Mouse (Mus musculus) brain, embryonic 18.5 days (tissue): ENCODE results near the gene Asb2.
A peak's percentile ranks its signal among the peaks of the same experiment; 100 is the strongest.

Source experiments
- DNase-seq: peaks from one replicate; pipeline ENCODE4 v3.0.0-alpha.2; 2012; ENCODE audit warnings: low read depth, low spot score

Asb2 gene

DNA sequence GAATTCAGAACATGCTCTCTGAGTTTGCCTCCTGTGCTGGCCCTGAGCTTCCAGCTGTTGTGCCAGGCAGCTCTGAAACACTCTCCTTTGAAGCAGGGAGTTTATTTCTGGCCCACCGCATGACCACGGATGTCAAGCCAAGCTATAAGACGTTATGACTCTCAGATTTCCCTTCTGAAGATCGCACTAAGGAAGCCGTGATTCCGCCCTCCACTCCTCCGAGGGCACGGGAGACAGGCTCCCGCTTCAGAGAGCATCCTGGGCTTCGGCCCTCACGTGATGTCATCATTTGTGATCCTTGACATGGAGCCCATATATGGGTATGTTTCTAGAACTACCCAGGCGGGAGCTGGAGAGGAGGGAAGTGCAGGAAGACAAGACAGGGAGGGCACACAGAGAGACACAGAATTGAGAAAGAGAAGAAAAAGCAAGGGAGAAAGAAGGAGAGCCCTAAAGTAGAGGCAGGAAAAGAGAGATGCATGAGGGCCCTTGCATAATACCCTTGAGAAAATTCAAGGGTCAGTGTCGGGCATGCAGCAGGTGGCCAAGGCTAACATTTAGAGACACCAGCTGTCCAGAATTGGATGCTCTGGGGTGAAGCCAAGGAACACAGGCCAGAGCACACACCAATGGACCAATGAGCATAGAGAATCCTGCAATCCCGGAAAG, at the start of gene Asb2:
Asb2 (minus strand) TSS at position 256 of the 669 bp plus-strand sequence.
- no peak for DNase-seq

GRCm38 (mm10) chr12:103404131-103404530, 48.3 kb upstream of the Asb2 start:
- DNase-seq, result no peak

- no peak for DNase-seq
Observed at GRCm38 (mm10) chr12:103396751-103397150, 41.0 kb upstream of the Asb2 start.

DNA sequence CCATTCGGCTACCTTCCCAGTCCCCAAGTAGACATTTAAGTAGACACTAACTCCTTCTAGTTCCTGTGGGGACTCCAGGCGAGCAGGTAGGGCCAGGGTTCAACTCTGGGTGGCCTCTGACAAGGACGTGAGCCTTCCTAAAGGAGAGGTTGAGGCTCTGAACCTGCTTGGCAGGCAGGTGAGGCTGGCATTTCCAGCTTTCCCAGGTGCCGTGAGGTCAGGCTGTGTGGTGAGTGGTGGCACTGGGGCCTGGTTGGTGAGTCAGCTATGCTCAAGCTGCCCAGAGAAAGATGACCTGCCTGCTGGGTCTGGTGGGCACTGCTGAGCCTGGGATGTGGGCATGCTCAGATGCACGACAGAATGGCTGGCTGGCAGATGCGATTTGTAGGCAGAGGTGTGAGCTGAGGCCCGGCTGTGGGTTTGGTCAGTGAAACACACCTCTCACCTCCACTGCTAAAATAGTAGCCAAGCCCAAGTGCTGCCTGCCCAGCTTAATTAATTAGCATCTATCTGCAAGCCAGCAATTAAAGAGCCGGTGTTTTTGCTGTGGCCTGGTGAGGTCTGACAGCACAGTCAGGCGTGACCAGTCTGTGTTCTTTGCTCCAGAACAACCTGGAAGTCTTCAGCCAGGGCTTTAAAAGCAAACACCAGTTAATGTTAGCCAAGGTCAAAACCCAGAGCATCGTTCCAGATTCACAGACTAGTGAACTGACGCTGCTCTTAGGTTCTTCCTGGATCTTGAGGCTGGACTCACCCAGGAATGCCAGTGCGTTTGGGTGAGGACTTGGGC, 39.9 kb upstream of the Asb2 start:
- no peak for DNase-seq

GRCm38 (mm10) chr12:103393528-103393927, 37.7 kb upstream of the Asb2 start:
- DNase-seq, result no peak

GRCm38 (mm10) chr12:103391098-103391497, 35.3 kb upstream of the Asb2 start:
- DNase-seq, result no peak

GRCm38 (mm10) chr12:103389982-103390381, 34.2 kb upstream of the Asb2 start:
- DNase-seq, result no peak

DNA sequence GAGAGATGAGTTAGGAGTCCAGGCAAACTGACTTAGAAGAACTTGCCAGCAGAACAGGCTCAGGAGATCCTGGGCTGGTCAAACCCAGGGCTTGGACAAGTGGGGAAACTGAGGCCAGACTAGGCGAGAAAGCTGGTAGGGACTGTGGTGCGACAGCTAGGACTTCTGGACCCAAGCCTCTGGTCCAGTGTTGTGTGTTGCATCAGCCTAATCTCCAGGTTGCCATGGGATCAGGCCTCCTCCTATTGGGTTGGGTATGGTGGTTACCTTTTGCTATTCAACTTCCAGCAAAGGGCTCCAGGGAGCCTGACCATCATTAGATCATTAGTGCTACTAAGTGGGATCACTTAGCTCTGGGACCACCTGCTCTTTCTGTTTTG, 33.5 kb upstream of the Asb2 start:
- DNase-seq, result no peak

- DNase-seq, result peak; percentile 95
Observed at GRCm38 (mm10) chr12:103388505-103389347, 32.9 kb upstream of the Asb2 start, which contains the start of gene Otub2. TSS of gene Otub2 (plus strand) at chr12:103388682.

DNA sequence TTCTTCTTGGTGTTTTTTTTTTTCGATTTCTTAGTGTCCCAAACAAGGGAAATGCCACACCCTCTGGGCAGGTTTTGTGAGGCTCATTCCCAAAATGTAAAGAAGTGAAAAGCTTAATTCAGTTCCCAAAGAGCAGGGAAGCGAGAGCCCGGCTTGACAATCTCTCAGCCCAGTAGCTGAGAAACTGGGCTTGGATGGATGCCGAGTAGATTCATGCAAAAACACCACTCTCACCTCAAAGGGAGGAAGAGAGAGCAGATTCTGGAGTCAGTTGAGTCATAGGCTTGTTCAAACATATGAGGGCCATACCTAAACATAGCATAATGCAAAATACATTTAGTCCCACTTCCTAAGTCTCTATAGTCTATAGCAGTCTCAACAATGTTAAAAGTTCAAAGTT, 24.4 kb upstream of the Asb2 start:
- DNase-seq, result no peak

- DNase-seq, result no peak
Observed at GRCm38 (mm10) chr12:103376774-103377173, 21.0 kb upstream of the Asb2 start.

DNA sequence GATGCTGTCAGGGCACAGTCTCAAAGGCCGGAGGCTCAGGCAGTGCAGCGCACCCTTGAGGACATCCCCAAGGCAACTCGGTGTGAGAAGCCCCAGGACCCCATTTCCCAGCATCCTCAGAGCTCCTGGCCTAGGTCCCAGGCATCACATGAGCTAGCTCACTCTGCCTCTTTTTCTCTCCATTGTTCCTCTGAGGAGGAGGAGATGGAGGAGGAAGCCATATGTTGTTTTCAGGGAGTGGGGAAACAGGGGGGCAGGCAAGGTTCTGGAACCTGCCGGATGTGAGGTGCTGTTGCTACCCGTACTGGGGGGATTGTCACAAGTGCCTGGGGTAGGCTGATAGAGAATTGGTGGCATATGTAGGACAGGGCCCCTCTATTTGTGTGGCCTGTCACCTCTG, 20.3 kb upstream of the Asb2 start:
- no peak for DNase-seq

DNA sequence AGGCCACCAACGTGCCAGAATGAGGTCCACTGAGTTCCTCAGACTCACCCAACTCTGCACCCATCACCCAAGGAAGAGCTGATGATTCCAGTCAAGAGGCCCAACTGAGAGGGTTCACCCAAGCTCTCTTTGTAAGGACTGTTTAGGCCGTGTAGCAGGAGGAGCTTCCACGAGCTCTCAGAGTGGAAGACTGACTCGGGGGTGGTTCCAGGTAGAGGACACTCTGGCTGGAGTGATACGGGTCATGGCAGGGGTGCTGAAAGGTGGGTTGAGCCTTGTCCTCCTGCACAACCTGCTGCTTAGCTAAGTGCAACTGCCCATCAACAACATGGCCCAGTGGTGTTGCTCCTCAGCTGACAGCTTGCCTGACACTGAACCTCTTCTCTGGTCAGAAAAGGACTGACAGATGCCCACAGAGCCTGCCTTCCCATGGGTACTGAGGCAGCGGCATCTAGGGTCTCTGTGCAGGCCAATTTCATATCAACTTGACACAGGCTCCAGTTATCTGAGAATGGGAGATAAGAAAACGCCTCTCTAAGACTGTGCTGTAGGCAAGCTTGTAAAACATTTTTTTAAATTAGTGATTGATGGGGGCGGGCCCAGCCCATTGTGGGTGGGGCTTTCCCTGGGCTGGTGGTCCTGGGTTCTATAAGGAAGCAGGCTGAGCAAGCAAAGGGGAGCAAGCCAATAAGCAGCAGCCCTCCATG, 17.9 kb upstream of the Asb2 start:
- no peak for DNase-seq

DNA sequence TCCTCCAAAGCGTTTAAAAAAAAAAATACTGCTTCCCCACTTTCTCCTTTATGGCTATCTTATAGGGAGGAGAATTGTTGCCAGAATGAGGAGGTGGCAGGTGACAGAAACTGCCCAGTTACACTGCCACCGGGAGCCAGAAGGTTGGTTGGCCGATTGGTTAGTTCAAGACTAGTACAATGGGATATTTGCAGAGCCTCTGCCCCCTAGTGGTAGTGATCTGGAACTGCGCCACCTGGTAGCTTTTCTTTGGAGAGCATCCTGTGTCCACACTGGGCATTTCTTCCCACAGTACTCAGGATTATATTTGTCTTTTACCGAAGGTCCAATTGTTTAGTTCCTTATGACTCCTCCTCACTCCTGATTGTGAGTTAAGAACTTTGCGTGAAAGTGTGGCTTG, 15.9 kb upstream of the Asb2 start:
- DNase-seq, result no peak

DNA sequence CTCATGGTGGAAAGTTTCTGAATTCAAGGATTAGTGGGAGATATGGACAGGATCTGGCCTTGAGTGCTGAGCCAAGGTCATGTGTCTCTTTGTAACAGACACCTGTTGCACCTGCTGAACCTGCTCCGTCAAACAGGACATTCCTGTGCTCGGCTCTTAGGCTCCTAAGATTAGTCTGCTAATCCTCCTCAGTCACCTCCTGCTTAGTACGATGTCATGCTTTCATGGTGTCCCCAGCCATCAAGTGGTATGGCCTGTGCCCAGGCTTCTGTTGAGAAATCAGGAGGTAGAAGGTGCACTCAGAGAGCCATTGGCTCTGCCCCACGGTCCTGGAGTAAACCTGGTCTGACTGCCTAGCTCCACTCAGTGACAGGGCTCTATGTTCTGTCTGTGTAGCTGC, 15.1 kb upstream of the Asb2 start:
- no peak for DNase-seq

GRCm38 (mm10) chr12:103368777-103369176, 13.0 kb upstream of the Asb2 start:
- DNase-seq, result no peak

DNA sequence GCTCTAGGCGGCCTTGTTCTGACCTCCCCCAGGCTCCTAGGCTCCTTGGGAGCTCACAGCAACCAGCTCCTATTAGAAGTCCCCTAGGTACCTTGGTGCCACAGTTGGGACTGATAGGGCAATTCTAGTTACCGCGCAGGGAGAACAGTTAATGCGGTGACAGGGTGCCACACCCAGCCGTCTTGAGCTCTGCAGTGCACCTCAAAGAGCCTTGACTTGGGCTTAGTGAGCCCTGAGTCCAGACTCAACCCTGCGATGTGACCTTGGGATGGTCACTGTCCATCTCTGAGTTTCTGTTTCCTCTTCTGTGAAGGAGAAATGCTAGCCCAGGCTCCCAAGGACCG, 12.5 kb upstream of the Asb2 start:
- DNase-seq, result no peak

- no peak for DNase-seq
Observed at GRCm38 (mm10) chr12:103367620-103368325, 12.0 kb upstream of the Asb2 start.

DNA sequence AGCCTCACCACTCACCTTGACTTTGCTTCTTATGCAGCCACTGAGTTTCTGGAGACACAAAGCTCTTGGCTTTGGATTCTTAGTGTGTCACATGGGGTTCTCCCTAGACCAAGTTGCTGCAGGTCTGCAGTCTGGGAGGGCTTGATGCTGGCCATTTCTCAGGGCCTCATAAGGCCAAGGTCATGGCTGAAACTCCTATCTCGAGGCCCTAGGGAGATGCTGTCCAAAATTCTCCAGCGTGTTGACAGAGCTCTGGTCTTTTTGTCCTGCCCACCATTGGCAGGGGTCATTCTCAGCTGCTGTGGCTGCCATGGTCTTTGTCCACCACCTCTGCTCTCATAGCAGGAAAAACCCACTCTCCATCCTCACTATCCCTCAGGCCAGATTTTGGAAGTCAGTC, 11.4 kb upstream of the Asb2 start:
- no peak for DNase-seq

GRCm38 (mm10) chr12:103362336-103362735, 6.5 kb upstream of the Asb2 start:
- DNase-seq, result no peak
